Mouse (Mus musculus): ENCODE measurements around the gene Wdr89. TPM values are rescaled to one million over a fixed set of nuclear protein-coding genes. Genes with fewer than 3 reads are reported as not detected.

Wdr89 gene
- polyA plus RNA-seq, 1 experiment = 25.9 TPM

- Histone ChIP-seq H3K79me2 (ENCODE audit: control insufficient read depth, insufficient read depth) (no peaks in the 10 kb centered on the region), H3K27me3 (ENCODE audit: control insufficient read depth, insufficient read depth, insufficient read length) (no peaks in the 10 kb centered on the region), H3K36me3 (ENCODE audit: control insufficient read depth, insufficient read depth) (no peaks in the 10 kb centered on the region), H3ac (ENCODE audit: control insufficient read depth, insufficient read length) (no peak overlapping the region), H3K4me3 (no peak overlapping the region), H3K4me2 (ENCODE audit: low read depth) (no peak overlapping the region)
- no peak for TF ChIP-seq SRF (IDR thresholded peaks at IDR 0.05; ENCODE audit: control insufficient read depth, insufficient read length, low read depth)
- TF ChIP-seq CEBPB (IDR thresholded peaks at IDR 0.05; ENCODE audit: insufficient read depth, poor library complexity, severe bottlenecking) = no peak
- no peak for TF ChIP-seq E2F4 (IDR thresholded peaks at IDR 0.05; ENCODE audit: insufficient read depth)
- TF ChIP-seq POLR2AphosphoS2 (IDR thresholded peaks at IDR 0.05; ENCODE audit: insufficient read length, low read depth) = no peak
- TF ChIP-seq MYOD1 (IDR thresholded peaks at IDR 0.05; ENCODE audit: control insufficient read depth in 1 of 3, insufficient read length in 2 of 3, low read depth in 2 of 3) = no peak
- TF ChIP-seq USF1 (IDR thresholded peaks at IDR 0.05; ENCODE audit: low read depth) = no peak
- no peak for TF ChIP-seq TCF12 (IDR thresholded peaks at IDR 0.05; ENCODE audit: insufficient read depth, poor library complexity, severe bottlenecking)
- TF ChIP-seq MAX (IDR thresholded peaks at IDR 0.05; ENCODE audit: low read depth) = no peak
These were observed 52.5 kb downstream of the Wdr89 start for GRCm38 (mm10) chr12:75616841-75617240.

- H3K4me3 ChIP-seq = no peak overlapping the region
- H3K27me3 ChIP-seq (ENCODE audit: control insufficient read depth, insufficient read depth, insufficient read length) = no peaks in the 10 kb centered on the region
- H3ac ChIP-seq (ENCODE audit: control insufficient read depth, insufficient read length) = no peak overlapping the region
- H3K79me2 ChIP-seq (ENCODE audit: control insufficient read depth, insufficient read depth) = no peaks in the 10 kb centered on the region
- no peaks in the 10 kb centered on the region for H3K36me3 ChIP-seq (ENCODE audit: control insufficient read depth, insufficient read depth)
- TF ChIP-seq MYOG (IDR thresholded peaks at IDR 0.05; ENCODE audit: control insufficient read depth in 1 of 3, insufficient read depth in 1 of 3, insufficient read length in 2 of 3, low read depth in 2 of 3) = no peak
- no peak for TF ChIP-seq USF1 (IDR thresholded peaks at IDR 0.05; ENCODE audit: low read depth)
- no peak for TF ChIP-seq TCF12 (IDR thresholded peaks at IDR 0.05; ENCODE audit: insufficient read depth, poor library complexity, severe bottlenecking)
- TF ChIP-seq POLR2AphosphoS2 (IDR thresholded peaks at IDR 0.05; ENCODE audit: insufficient read length, low read depth) = no peak
- no peak for TF ChIP-seq POLR2A (IDR thresholded peaks at IDR 0.05; ENCODE audit: insufficient read length, low read depth)
- no peak for TF ChIP-seq TCF3 (IDR thresholded peaks at IDR 0.05; ENCODE audit: insufficient read length, low read depth)
- no peak for TF ChIP-seq MAX (IDR thresholded peaks at IDR 0.05; ENCODE audit: low read depth)
- no peak overlapping the region for H3K4me2 ChIP-seq (ENCODE audit: low read depth)
These were observed 53.1 kb downstream of the Wdr89 start for GRCm38 (mm10) chr12:75616158-75616791.

GRCm38 (mm10) chr12:75615556-75615955 is 53.8 kb downstream of the Wdr89 start:
- H3K27me3 ChIP-seq (ENCODE audit: control insufficient read depth, insufficient read depth, insufficient read length) = no peaks in the 10 kb centered on the region
- no peaks in the 10 kb centered on the region for H3K79me2 ChIP-seq (ENCODE audit: control insufficient read depth, insufficient read depth)
- no peak overlapping the region for H3K4me2 ChIP-seq (ENCODE audit: low read depth)
- TF ChIP-seq MAX (IDR thresholded peaks at IDR 0.05; ENCODE audit: low read depth) (no peak), POLR2AphosphoS2 (IDR thresholded peaks at IDR 0.05; ENCODE audit: insufficient read length, low read depth) (no peak), USF1 (IDR thresholded peaks at IDR 0.05; ENCODE audit: low read depth) (no peak), POLR2A (IDR thresholded peaks at IDR 0.05; ENCODE audit: insufficient read length, low read depth) (no peak), TCF3 (IDR thresholded peaks at IDR 0.05; ENCODE audit: insufficient read length, low read depth) (no peak), MYOG (IDR thresholded peaks at IDR 0.05; ENCODE audit: control insufficient read depth in 1 of 3, insufficient read depth in 1 of 3, insufficient read length in 2 of 3, low read depth in 2 of 3) (no peak), MYOD1 (IDR thresholded peaks at IDR 0.05; ENCODE audit: control insufficient read depth in 1 of 3, insufficient read length in 2 of 3, low read depth in 2 of 3) (no peak), REST (IDR thresholded peaks at IDR 0.05; ENCODE audit: insufficient read depth, insufficient read length) (no peak), SRF (IDR thresholded peaks at IDR 0.05; ENCODE audit: control insufficient read depth, insufficient read length, low read depth) (no peak), CEBPB (IDR thresholded peaks at IDR 0.05; ENCODE audit: insufficient read depth, poor library complexity, severe bottlenecking) (no peak), TCF12 (IDR thresholded peaks at IDR 0.05; ENCODE audit: insufficient read depth, poor library complexity, severe bottlenecking) (no peak), E2F4 (IDR thresholded peaks at IDR 0.05; ENCODE audit: insufficient read depth) (no peak)
- no peak overlapping the region for H3K4me3 ChIP-seq
- no peak overlapping the region for H3ac ChIP-seq (ENCODE audit: control insufficient read depth, insufficient read length)
- no peaks in the 10 kb centered on the region for H3K36me3 ChIP-seq (ENCODE audit: control insufficient read depth, insufficient read depth)

GRCm38 (mm10) chr12:75612711-75613110 is 56.6 kb downstream of the Wdr89 start:
- no peaks in the 10 kb centered on the region for H3K79me2 ChIP-seq (ENCODE audit: control insufficient read depth, insufficient read depth)
- no peak for TF ChIP-seq SRF (IDR thresholded peaks at IDR 0.05; ENCODE audit: control insufficient read depth, insufficient read length, low read depth)
- no peak for TF ChIP-seq REST (IDR thresholded peaks at IDR 0.05; ENCODE audit: insufficient read depth, insufficient read length)
- no peak for TF ChIP-seq POLR2AphosphoS2 (IDR thresholded peaks at IDR 0.05; ENCODE audit: insufficient read length, low read depth)
- no peak for TF ChIP-seq MYOG (IDR thresholded peaks at IDR 0.05; ENCODE audit: control insufficient read depth in 1 of 3, insufficient read depth in 1 of 3, insufficient read length in 2 of 3, low read depth in 2 of 3)
- TF ChIP-seq USF1 (IDR thresholded peaks at IDR 0.05; ENCODE audit: low read depth) = no peak
- no peak for TF ChIP-seq TCF12 (IDR thresholded peaks at IDR 0.05; ENCODE audit: insufficient read depth, poor library complexity, severe bottlenecking)
- no peak for TF ChIP-seq E2F4 (IDR thresholded peaks at IDR 0.05; ENCODE audit: insufficient read depth)
- TF ChIP-seq CEBPB (IDR thresholded peaks at IDR 0.05; ENCODE audit: insufficient read depth, poor library complexity, severe bottlenecking) = no peak
- TF ChIP-seq TCF3 (IDR thresholded peaks at IDR 0.05; ENCODE audit: insufficient read length, low read depth) = no peak
- no peak for TF ChIP-seq POLR2A (IDR thresholded peaks at IDR 0.05; ENCODE audit: insufficient read length, low read depth)
- no peak for TF ChIP-seq MYOD1 (IDR thresholded peaks at IDR 0.05; ENCODE audit: control insufficient read depth in 1 of 3, insufficient read length in 2 of 3, low read depth in 2 of 3)
- no peak for TF ChIP-seq MAX (IDR thresholded peaks at IDR 0.05; ENCODE audit: low read depth)
- no peak overlapping the region for H3ac ChIP-seq (ENCODE audit: control insufficient read depth, insufficient read length)

More at GRCm38 (mm10) chr12:75612711-75613110, 56.6 kb downstream of the Wdr89 start:
- Histone ChIP-seq H3K36me3 (ENCODE audit: control insufficient read depth, insufficient read depth) (no peaks in the 10 kb centered on the region), H3K4me3 (no peak overlapping the region), H3K4me2 (ENCODE audit: low read depth) (no peak overlapping the region), H3K27me3 (ENCODE audit: control insufficient read depth, insufficient read depth, insufficient read length) (no peaks in the 10 kb centered on the region)

Data from myocyte (in vitro differentiated cells).